Mouse (Mus musculus): ENCODE results near the gene Cux2.
A peak's percentile ranks its signal among the peaks of the same experiment; 100 is the strongest.

DNA sequence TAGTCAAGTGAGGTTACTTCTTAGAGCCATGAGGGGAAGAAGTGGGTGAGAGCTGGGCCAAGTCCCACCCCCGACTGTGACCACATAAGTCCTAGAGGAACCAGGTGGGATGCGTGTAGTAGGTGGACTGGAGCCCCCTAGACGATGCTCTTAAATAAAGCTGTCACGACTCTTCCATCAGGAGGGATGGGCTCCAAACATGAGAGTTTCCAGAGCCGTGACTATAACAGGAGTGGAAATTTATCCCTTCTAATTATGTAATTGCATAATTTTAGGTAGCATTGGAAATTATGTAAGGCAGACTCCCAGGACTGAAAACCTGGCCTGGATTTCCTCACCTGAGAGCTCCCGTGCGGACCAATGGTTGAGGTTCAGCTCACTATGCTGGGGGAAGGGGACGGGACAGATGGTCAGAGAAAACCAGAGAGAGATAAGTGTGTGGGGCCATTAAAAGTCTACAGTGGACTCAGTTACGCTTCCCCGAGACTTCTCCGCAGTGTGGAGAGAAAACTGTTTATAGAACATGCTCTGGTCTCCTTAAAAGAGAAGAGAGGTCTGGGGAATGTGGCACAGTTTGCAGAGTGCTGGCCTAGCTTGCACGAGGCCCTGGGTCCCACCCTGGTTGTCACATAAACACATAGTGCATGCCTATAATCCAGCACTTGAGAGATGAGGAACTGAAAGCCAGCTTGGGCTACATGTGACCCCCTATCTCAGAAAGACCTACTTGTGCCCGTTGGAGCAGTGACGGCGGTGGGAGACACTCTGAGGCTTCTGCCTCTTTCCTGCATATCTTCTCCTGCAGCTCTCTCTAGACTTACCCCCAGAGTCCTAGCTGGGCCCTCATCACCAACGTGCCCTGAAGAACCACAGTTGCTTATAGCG, 126.7 kb downstream of the Cux2 start:
- TF ChIP-seq SMC3 (IDR thresholded peaks at IDR 0.05; ENCODE audit: low read depth, low read length) (no peak), POLR2A (IDR thresholded peaks at IDR 0.05; ENCODE audit: low read depth, low read length) (no peak), ZC3H11A (IDR thresholded peaks at IDR 0.05; ENCODE audit: low read depth, low read length) (no peak), EP300 (IDR thresholded peaks at IDR 0.05; ENCODE audit: low read length) (peak; percentile 29; the same call in 1 of the 2 replicates), CTCF (conservative IDR thresholded peaks at IDR 0.05 in 1 of 2, IDR thresholded peaks at IDR 0.05 in 1 of 2; ENCODE audit: low read depth in 2 of 2, low read length in 2 of 2) (no peak), MAZ (IDR thresholded peaks at IDR 0.05; ENCODE audit: low read depth, low read length) (no peak)
